Mouse (Mus musculus) adrenal gland, adult 18-20 months (tissue): ENCODE results near the gene Alg6. TPM values are rescaled to one million over a fixed set of nuclear protein-coding genes. Genes with fewer than 3 reads are reported as not detected.

Experiments used
- DNase-seq, 2 experiments: peaks; one replicate each; pipeline ENCODE4 v3.0.0; 2021 to 2022; ENCODE audit warnings: low spot score in 2 of 2
- long read RNA-seq, 2 experiments: library from polyadenylated mRNA; stranded (forward); transcript quantifications; one replicate each; pipeline ENCODE4 v2.0.0; 2021
- total RNA-seq, 2 experiments: library from RNA; stranded (reverse); gene quantifications; 1 replicate in 1 of 2; 2 replicates in 1 of 2; pipeline ENCODE4 v1.2.3; 2021

The Alg6 gene
- total RNA-seq: 1 to 10 TPM; 5.6 to 6.1 TPM
- long read RNA-seq, experiment 1, partial matches to known transcripts: 0 of 1 reads
- long read RNA-seq, experiment 1, other reads (novel, unspliced or antisense): 1 of 1 reads
- long read RNA-seq, experiment 2, transcript Alg6-201 (15 exons, 3,079 nt): major isoform, 8 of 16 reads
- long read RNA-seq, experiment 2, partial matches to known transcripts: 0 of 16 reads
- long read RNA-seq, experiment 2, other reads (novel, unspliced or antisense): 8 of 16 reads

DNA sequence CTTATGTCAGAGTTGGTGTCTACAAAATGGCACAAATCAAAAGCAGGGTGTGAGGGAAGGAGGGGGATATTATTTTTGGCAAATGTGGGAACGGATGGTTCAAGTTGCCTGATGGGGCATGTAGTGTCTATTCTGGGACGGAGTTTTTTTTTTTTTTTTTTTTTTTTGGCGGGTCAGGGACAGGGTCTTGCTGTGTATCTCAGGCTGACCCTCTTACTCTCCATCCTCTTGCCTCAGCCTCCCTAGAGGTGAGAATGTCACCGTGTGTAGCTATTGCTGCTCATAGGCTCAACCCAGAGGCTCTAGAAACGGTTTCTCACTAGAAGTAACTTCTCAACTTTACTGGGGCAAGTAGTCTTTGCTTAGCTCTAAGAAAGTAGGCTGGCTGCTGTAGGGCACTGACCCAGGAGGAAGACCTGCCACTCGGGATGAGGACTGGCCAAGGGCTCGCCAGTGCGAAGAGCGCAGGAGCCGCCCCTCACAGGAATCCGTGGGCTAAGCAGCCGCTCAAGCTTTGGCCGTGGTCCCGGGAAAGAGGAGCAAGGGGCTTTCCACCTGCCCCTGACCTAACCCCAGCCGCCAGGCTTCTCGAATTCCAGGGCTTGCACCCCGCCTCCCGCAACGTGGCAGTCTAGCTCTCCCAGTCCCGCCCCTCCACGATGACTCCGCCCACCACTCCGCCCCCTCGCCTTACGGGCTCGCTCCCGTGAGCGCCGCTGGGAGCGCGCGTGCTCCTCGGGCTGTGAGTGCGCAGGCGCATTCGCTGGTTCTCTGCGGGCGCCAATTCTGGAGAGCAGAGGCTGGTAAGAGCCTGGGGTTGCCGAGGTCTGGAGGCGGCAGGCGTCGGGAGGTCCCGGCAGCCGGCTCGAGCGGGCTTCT lies at the start of gene Alg6:
Alg6 (plus strand) TSS at position 761 of the 879 bp plus-strand sequence.
- peak; percentile 98 to 99 for DNase-seq

DNA sequence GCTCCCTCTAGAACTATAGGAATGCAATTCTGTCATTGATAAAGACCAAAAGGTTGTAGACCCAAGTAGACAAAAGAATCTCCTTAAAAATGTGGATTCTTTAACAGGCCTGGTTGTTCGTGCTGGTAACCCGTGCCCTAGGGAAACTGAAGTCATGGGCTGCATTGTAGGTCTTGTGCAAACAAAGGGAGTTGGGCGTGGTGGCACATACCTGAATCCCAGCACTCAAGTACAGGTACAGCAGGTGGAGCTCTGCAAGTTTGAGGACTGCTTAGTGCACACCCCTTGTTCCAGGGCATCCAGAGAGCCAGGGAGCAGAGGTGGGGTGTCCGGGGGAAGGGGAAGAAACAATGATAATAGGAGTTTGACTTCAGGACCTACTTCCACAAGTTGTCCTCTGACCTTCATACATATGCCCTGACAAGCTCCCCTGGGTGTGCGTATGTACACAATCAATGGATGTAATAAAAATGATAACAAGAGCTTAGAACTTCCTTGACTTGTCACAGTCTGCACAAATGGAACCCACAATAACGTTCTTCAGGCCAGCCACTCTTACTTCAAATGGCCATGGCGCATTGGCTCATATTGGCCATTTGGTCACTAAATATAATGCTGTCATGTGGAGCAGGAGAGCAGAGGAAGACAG lies 45.1 kb upstream of the Alg6 start:
- no peak for DNase-seq

DNA sequence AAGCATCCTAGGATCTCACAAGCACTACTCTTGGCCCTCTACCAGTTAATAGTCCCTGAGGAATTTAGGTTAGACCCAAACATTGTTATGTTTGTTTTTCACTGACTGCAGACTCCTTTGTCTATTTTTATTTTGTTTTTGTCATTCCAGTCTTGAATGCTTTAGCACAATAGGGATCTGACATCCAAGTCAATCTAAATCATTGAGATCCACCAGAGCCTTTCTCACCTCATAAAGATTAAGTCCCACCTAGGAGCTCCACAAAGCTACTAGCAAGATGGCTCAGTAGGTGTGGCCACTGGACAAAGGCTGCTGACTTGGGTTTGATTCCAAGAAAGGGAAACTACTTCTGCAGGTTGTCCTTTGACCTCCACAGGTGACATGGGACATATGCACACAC lies 40.3 kb upstream of the Alg6 start:
- no peak for DNase-seq

GRCm38 (mm10) chr4:99683941-99684340 lies 31.5 kb upstream of the Alg6 start:
- no peak for DNase-seq

DNA sequence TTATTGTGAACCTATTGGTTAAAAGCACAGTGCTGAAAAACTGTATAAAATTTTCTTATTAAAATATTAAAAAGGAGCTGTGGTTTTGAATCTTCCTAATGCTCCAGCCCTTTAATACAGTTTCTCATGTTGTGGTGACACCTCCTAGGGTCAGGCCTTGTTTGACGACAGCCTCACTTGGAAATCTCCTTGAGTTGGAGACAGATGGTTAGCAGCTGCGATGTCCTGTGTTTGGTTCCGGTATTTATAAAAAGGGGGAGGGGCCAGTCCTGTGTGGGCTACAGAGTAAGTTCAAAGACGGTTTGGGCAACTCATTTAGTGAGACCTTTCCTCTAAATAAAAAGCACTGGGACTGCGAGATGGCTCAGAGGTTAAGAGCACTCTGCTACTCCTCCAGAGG lies 29.2 kb upstream of the Alg6 start:
- no peak for DNase-seq

- DNase-seq: no peak
These were observed 2.8 kb upstream of the Alg6 start for GRCm38 (mm10) chr4:99712583-99713183.

- DNase-seq: no peak
These were observed 1.5 kb upstream of the Alg6 start for GRCm38 (mm10) chr4:99713971-99714370.

DNA sequence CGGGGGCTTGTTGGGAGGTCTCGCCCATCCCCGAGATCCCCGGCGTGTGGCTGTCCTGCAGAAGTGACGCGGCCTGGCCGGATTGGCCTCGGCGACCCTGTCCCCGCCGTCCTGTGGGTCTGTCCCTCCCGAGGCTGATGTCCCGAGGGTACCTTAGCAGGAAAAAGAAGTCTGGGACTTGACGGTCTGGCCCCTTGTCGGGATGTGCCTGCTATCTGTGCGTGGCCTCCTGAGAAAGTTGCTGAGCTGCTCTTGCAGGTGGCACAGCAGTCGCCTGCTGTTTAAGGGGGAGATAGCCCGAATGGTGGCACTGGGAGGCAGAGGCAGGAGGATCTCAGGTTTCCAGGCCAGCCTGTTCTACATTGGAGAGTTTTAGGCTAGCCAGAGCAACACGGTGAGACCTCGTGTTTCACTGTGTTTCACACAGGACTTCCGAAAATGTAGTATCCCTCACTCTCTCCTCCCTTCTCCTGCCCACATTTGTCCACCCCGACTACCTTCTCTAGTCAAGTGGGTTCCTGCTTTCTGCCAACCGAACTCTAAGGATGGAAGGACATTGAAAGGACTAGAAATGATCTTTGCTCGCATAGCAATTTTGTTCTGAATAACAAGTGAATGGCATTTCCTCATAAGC lies 436 bp downstream of the Alg6 start:
- DNase-seq: no peak

GRCm38 (mm10) chr4:99717905-99718304 lies 2.4 kb downstream of the Alg6 start:
- no peak for DNase-seq

DNA sequence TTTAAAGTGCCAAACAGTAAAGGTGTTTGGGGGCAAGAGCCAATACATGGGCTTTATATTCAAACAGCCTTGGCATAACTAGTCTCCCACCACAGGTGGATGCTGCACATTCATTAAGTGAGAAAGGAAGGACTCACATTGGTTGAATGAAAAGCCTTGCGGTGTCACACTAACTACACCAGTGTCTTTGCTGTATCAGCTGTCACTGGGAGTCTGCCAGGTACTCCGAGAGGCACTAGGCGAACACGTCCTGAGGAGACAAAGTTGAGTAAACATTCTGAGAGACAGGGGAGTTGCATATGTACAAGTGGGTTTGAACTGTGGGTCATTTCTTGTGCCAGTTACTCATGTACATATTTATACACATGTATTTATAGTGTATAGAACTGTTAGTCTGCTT lies 8.9 kb downstream of the Alg6 start:
- DNase-seq: no peak

DNA sequence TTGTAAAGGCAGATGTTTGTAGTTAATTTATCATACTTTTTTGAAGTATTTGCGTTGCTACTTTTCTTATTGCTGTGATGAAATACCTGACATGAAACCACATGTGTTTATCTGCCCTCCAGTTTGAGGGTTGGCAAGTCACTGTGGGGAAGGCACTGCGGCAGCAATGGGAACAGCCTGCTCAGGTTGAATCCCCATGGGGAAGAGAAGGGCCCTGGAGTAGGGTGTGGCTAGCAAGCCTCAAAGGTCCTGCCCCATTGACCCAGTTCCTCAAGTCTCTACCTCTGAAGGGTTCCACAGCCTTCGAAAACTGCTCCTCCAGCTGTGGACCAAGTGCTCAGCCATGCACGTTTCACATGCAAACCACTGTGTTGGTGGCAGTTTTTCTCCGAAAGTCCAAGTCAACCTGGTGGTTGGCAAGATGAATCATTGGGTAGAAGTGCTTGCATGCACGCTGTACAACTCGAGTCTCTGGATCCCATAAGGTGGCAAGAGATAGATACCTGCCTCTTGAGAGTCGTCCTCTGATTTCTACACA lies 10.5 kb downstream of the Alg6 start:
- DNase-seq: no peak

GRCm38 (mm10) chr4:99739836-99740235 lies 24.4 kb downstream of the Alg6 start:
- no peak for DNase-seq

DNA sequence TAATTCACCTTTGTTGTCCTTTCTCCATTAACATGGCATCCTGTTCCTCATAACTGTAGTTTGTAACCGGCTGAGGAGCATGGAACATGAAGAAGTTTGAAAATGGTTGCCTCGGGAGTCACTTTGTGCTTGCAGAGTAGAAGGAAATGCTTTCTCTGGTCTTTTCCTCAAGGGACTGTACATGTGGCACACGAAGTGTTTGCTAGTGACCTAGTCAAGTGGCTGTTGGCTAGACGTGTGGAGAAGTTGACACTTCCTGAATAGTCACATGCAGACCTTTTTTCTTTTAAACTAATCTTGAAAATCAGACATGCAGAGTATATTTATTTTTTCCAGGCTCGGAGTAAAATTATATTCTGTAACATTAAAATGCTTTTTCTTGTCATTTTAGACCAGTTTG lies 37.0 kb downstream of the Alg6 start:
- no peak for DNase-seq

GRCm38 (mm10) chr4:99766303-99766702 lies 50.8 kb downstream of the Alg6 start:
- no peak for DNase-seq

DNA sequence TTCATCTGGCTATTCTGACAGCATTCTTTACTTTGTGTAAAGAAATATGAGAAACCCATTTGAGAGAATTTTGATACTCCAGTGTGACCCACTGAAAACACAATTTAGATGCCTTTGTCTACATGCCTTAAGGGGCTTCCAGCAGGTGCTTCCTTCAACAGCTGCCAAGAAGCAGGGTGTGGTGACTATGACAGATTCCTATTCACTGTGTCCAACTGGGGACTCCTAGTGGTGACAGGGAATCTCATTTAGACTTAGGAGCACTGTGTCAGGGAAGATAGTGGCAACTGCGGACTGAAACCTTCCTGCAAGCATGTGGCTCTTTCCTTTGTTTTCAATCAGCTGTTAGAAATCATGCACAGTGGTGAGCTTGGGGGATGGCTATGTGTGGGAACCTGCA lies 51.3 kb downstream of the Alg6 start:
- no peak for DNase-seq

DNA sequence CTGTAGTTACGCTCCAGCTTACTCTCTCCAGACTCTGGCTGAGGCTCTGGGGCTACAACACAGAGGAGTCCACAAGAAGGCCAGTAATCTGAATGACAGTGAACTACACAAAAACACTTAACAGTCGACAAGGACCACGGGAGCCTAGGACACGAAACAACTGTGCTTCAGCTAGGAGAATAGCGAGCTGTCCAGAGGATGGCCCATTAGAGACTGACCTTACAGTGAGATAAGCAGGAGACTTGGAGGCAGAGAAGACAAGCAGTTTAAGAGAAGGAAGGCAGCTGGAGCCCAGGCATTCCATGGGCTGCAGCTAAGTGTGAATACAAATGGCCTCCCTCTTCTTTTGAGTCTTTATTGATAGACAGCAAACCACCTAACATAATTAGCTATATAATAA lies 55.1 kb downstream of the Alg6 start:
- DNase-seq: no peak

DNA sequence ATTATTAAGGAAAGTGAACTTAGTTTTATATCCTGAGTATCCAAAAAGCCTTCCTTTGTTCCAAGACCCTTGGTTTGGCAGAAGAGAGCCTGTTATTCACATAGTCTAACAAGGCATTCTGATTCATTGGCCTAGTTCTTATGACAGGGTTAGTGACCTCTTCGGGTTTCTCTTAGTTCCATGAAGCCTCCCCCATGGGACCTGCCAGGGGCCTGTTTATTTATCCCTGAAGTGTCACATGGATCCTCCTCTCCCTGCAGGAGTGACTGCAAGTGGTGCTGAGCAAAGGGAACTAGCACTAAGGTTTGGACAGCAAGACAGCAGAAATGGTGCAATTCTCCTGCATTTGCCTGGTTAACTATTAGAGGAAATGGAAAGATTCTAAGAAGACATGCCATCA lies 57.6 kb downstream of the Alg6 start:
- no peak for DNase-seq

DNA sequence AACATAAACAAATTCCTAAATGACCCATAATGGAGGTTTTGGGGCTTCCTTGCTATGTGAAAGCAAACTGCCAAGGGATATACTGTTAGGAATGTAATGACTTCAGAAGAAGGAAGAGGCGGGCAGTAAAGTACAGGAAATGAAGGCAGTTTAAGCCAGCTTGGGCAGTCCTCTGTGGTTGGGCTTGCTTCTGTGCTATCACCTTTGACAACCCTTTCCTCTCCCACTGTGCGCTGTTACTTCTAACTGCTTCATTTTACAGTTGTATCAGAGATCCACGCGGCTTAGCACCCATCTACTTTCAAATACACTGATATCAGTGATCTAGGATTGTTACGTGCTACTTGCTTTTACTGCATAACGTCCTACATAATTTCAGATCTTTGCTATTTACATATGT lies 76.9 kb downstream of the Alg6 start:
- no peak for DNase-seq
